Mouse (Mus musculus) liver, embryonic 15.5 days (tissue): ENCODE measurements around the gene Rin3. TPM values are rescaled to one million over a fixed set of nuclear protein-coding genes. Genes with fewer than 3 reads are reported as not detected.

Experiments used
- polyA plus RNA-seq: library from polyadenylated mRNA; unstranded; fragments of >200 nt; fragmentation: Nextera tagmentation; extraction: Ambion mirVana; gene quantifications from 2 replicates; pipeline ENCODE4 v1.2.1, GENCODE M21; 2015

The Rin3 gene
- polyA plus RNA-seq, 1 experiment from 2014 or later: 8.1 TPM

Other genes with a start within 250 kb of the Rin3 start
- 0.15 and 0.20 TPM in 2 replicates for gene Slc24a4, start 154.3 kb upstream of the Rin3 start, polyA plus RNA-seq
- 73.4 and 83.4 TPM in 2 replicates for gene Lgmn, start 156.8 kb downstream of the Rin3 start, polyA plus RNA-seq
- 12.5 and 12.6 TPM in 2 replicates for gene Golga5, start 186.1 kb downstream of the Rin3 start, polyA plus RNA-seq